Mouse (Mus musculus) stomach, postnatal 0 days (tissue): ENCODE data around the gene Mars. TPM values are rescaled to one million over a fixed set of nuclear protein-coding genes. Genes with fewer than 3 reads are reported as not detected.
A peak's percentile ranks its signal among the peaks of the same experiment; 100 is the strongest.

Experiments
- ATAC-seq: fragments of 200-750 bp; cut with Nextera tagmentation; 2 replicates; pipeline ENCODE4 v1.8.0; 2017; ENCODE audit not compliant: low FRiP score, low TSS enrichment
- DNase-seq: peaks from one replicate; pipeline ENCODE4 v3.0.0-alpha.2; 2016; ENCODE audit warnings: low spot score
- H3K27ac ChIP-seq: fragments of 300-500 bp; sonication (generic); replicated peaks from 2 replicates; pipeline ENCODE4 v1.5.1; 2014; ENCODE audit warnings: mild to moderate bottlenecking, control low read depth
- H3K27me3 ChIP-seq: fragments of 300-500 bp; sonication (generic); 2 replicates; pipeline ENCODE4 v1.6.1; 2014; ENCODE audit warnings: low read length; ENCODE audit not compliant: control insufficient read depth, insufficient read depth
- H3K36me3 ChIP-seq: fragments of 300-500 bp; sonication (generic); 2 replicates; pipeline ENCODE4 v1.6.1; 2014; ENCODE audit warnings: low read length, mixed read lengths; ENCODE audit not compliant: control insufficient read depth, insufficient read depth
- H3K4me1 ChIP-seq: fragments of 300-500 bp; sonication (generic); replicated peaks from 2 replicates; pipeline ENCODE4 v1.6.1; 2014; ENCODE audit warnings: antibody characterized with exemption; ENCODE audit not compliant: control insufficient read depth, insufficient read depth
- H3K4me2 ChIP-seq: fragments of 300-500 bp; sonication (generic); replicated peaks from 2 replicates; pipeline ENCODE4 v1.6.1; 2014; ENCODE audit warnings: low read depth, mild to moderate bottlenecking, control low read depth, moderate library complexity
- H3K4me3 ChIP-seq: fragments of 300-500 bp; sonication (generic); 2 replicates; pipeline ENCODE4 v1.5.1; 2014; ENCODE audit warnings: low read depth, low read length, control low read depth
- H3K9ac ChIP-seq: fragments of 300-500 bp; sonication (generic); 2 replicates; pipeline ENCODE4 v1.6.1; 2014; ENCODE audit warnings: mild to moderate bottlenecking, low read length, control low read depth, mixed read lengths
- H3K9me3 ChIP-seq: fragments of 300-500 bp; sonication (generic); 2 replicates; pipeline ENCODE4 v1.6.1; 2016; ENCODE audit warnings: low read length; ENCODE audit not compliant: control insufficient read depth
- CTCF ChIP-seq: IDR thresholded peaks from 2 replicates; pipeline ENCODE4 v1.5.1; 2016; ENCODE audit warnings: antibody characterized with exemption, low read depth, mild to moderate bottlenecking, moderate library complexity
- EP300 ChIP-seq: optimal IDR thresholded peaks from 2 replicates; pipeline ENCODE3; 2016; ENCODE audit warnings: antibody characterized with exemption
- WGBS: fragments of 180-500 bp; shearing (Covaris S2); extraction: QIAGEN DNeasy Blood & Tissue Kit; methylation state at CpG from one replicate; pipeline ENCODE4 v1.1.7; 2014; 5-methylcytosine and 5-hydroxymethylcytosine counted together
- polyA plus RNA-seq: library from polyadenylated mRNA; unstranded; fragments of >200 nt; fragmentation: Nextera tagmentation; extraction: Ambion mirVana; gene quantifications from 2 replicates; pipeline ENCODE4 v1.2.1, GENCODE M21; 2015

Mars gene
- polyA plus RNA-seq, 1 experiment from 2014 or later: 70.4 TPM

- Histone ChIP-seq H3K4me1 (peaks cover 2% of the 10 kb centered on the region; the same call in 1 of the 2 replicates), H3K4me2 (no peak overlapping the region), H3K9ac (no peak overlapping the region), H3K9me3 (no peaks in the 10 kb centered on the region), H3K27me3 (no peaks in the 10 kb centered on the region), H3K36me3 (peaks cover 40% of the 10 kb centered on the region), H3K27ac (no peak overlapping the region), H3K4me3 (no peak overlapping the region)
- no peak for DNase-seq
- 83% methylated on average over 14 of the region's 16 CpGs for WGBS
- ATAC-seq: no peak
- TF ChIP-seq CTCF (no peak), EP300 (no peak)
These were observed 14.3 kb downstream of the Mars start for GRCm38 (mm10) chr10:127297015-127297871.

- no peak overlapping the region for H3K4me2 ChIP-seq
- TF ChIP-seq EP300 (no peak), CTCF (no peak)
- WGBS: 82% methylated on average over 24 of the region's 24 CpGs
- H3K4me3 ChIP-seq: no peak overlapping the region
- no peak overlapping the region for H3K27ac ChIP-seq
- no peaks in the 10 kb centered on the region for H3K9me3 ChIP-seq
- peaks cover 6% of the 10 kb centered on the region; the same call in 1 of the 2 replicates for H3K4me1 ChIP-seq
- H3K27me3 ChIP-seq: no peaks in the 10 kb centered on the region
- H3K36me3 ChIP-seq: peaks cover 37% of the 10 kb centered on the region
- ATAC-seq (no peak), DNase-seq (no peak)
- H3K9ac ChIP-seq: no peak overlapping the region
These were observed 15.4 kb downstream of the Mars start for GRCm38 (mm10) chr10:127295986-127296794.

- peaks cover 37% of the 10 kb centered on the region for H3K36me3 ChIP-seq
- TF ChIP-seq CTCF: no peak
- TF ChIP-seq EP300: no peak
- H3K4me2 ChIP-seq: no peak overlapping the region
- WGBS: 90% methylated on average over 10 of the region's 10 CpGs
- DNase-seq: no peak
- no peaks in the 10 kb centered on the region for H3K9me3 ChIP-seq
- H3K4me3 ChIP-seq: no peak overlapping the region
- H3K4me1 ChIP-seq: peaks cover 6% of the 10 kb centered on the region; the same call in 1 of the 2 replicates
- H3K27me3 ChIP-seq: no peaks in the 10 kb centered on the region
- no peak overlapping the region for H3K9ac ChIP-seq
- no peak overlapping the region for H3K27ac ChIP-seq
- ATAC-seq: no peak
These were observed 16.6 kb downstream of the Mars start for GRCm38 (mm10) chr10:127294895-127295510.

- WGBS: 89% methylated on average over 3 of the region's 3 CpGs
- Histone ChIP-seq H3K4me2 (no peak overlapping the region), H3K27me3 (no peaks in the 10 kb centered on the region), H3K9ac (no peak overlapping the region), H3K4me3 (no peak overlapping the region), H3K9me3 (no peaks in the 10 kb centered on the region), H3K4me1 (peaks cover 6% of the 10 kb centered on the region; the same call in 1 of the 2 replicates), H3K36me3 (peaks cover 31% of the 10 kb centered on the region), H3K27ac (no peak overlapping the region)
- TF ChIP-seq CTCF: no peak
- TF ChIP-seq EP300: no peak
- no peak for ATAC-seq
- DNase-seq: no peak
These were observed 17.9 kb downstream of the Mars start for GRCm38 (mm10) chr10:127293590-127294113.

GRCm38 (mm10) chr10:127292987-127293538 lies 18.5 kb downstream of the Mars start:
- no peak overlapping the region for H3K9ac ChIP-seq
- peaks cover 6% of the 10 kb centered on the region; the same call in 1 of the 2 replicates for H3K4me1 ChIP-seq
- H3K36me3 ChIP-seq: peaks cover 31% of the 10 kb centered on the region
- no peak overlapping the region; the same call in 1 of the 2 replicates for H3K27ac ChIP-seq
- H3K27me3 ChIP-seq: no peaks in the 10 kb centered on the region
- 33% methylated on average over 6 of the region's 6 CpGs for WGBS
- TF ChIP-seq EP300: no peak
- no peak for TF ChIP-seq CTCF
- H3K4me3 ChIP-seq: no peak overlapping the region
- DNase-seq: no peak
- peak overlapping the region; percentile 17; the same call in 1 of the 2 replicates for H3K4me2 ChIP-seq
- ATAC-seq: no peak
- H3K9me3 ChIP-seq: no peaks in the 10 kb centered on the region
